24 mouse cellular contexts compared by ENCODE assay signal in genomic region chr17:16067858-16068257, GRCm38 (mm10).
"Had no signal": no experiment of that assay in that cellular context is flagged by ENCODE, and none has a peak within 500 bp of the region (broad histone marks: within the 10 kb centered on the region; RNA-seq: fewer than 3 reads in every experiment).

No protein-coding gene starts in this region.

- H3K9me3 ChIP-seq: heart, embryonic 10.5 days; heart, embryonic 12.5 days; hindbrain, embryonic 13.5 days; hindbrain, embryonic 15.5 days; kidney, embryonic 15.5 days; limb, embryonic 13.5 days; limb, embryonic 15.5 days; liver, embryonic 13.5 days had no signal

- H3K4me2 ChIP-seq: heart, embryonic 12.5 days; hindbrain, embryonic 13.5 days; hindbrain, embryonic 15.5 days; kidney, embryonic 15.5 days; limb, embryonic 13.5 days; limb, embryonic 15.5 days; liver, embryonic 13.5 days had no signal

- H3K27ac ChIP-seq: gastrocnemius, adult 2 months; heart, embryonic 10.5 days; hindbrain, embryonic 13.5 days; hindbrain, embryonic 15.5 days; hindbrain, postnatal 0 days; kidney, embryonic 15.5 days; kidney, postnatal 0 days; limb, embryonic 13.5 days; limb, embryonic 15.5 days; liver, embryonic 13.5 days had no signal

- H3K36me3 ChIP-seq: heart, embryonic 10.5 days; heart, embryonic 12.5 days; hindbrain, embryonic 13.5 days; hindbrain, embryonic 15.5 days; kidney, embryonic 15.5 days; limb, embryonic 13.5 days; limb, embryonic 15.5 days; liver, embryonic 13.5 days had no signal

- ATAC-seq: hindbrain, postnatal 0 days had no signal

- DNase-seq: gastrocnemius, adult 2 months; gastrocnemius, postnatal 10 days; gastrocnemius, postnatal 25 days; heart, adult 18-20 months; heart, postnatal 10 days; heart, postnatal 4 days; kidney, adult 11 months; kidney, adult 2 months; kidney, adult 9 months; kidney, postnatal 14 days; kidney, postnatal 36 days; layer of hippocampus, adult 9-11 months; layer of hippocampus, postnatal 36 days; left cerebral cortex, postnatal 4 days; liver, embryonic 13.5 days had no signal

- H3K4me3 ChIP-seq: gastrocnemius, adult 2 months; heart, embryonic 10.5 days; heart, embryonic 12.5 days; hindbrain, embryonic 13.5 days; hindbrain, embryonic 15.5 days; kidney, embryonic 15.5 days; limb, embryonic 13.5 days; limb, embryonic 15.5 days; liver, embryonic 13.5 days had no signal

- H3K4me1 ChIP-seq: heart, embryonic 10.5 days; heart, embryonic 12.5 days; hindbrain, embryonic 13.5 days; hindbrain, embryonic 15.5 days; kidney, embryonic 15.5 days; limb, embryonic 13.5 days; limb, embryonic 15.5 days; liver, embryonic 13.5 days had no signal

- H3K9ac ChIP-seq: heart, embryonic 12.5 days; hindbrain, embryonic 13.5 days; hindbrain, embryonic 15.5 days; kidney, embryonic 15.5 days; limb, embryonic 13.5 days; limb, embryonic 15.5 days; liver, embryonic 13.5 days had no signal

- H3K27me3 ChIP-seq: heart, embryonic 12.5 days; hindbrain, embryonic 13.5 days; hindbrain, embryonic 15.5 days; kidney, embryonic 15.5 days; limb, embryonic 13.5 days; limb, embryonic 15.5 days; liver, embryonic 13.5 days had no signal
